Mouse (Mus musculus) layer of hippocampus, postnatal 14 days (tissue): Measurements from ENCODE around the gene Doc2g. TPM values are rescaled to one million over a fixed set of nuclear protein-coding genes. Genes with fewer than 3 reads are reported as not detected.
"Not testable (repeated sequence)": the region's sequence is repeated elsewhere in the genome, so short reads cannot be mapped to it uniquely, and the experiment has no call there.

ENCODE experiments used
- DNase-seq, 2 experiments: peaks; one replicate each; pipeline ENCODE4 v3.0.0; 2021 to 2022; ENCODE audit warnings: low spot score in 2 of 2, mixed read lengths in 1 of 2
- total RNA-seq, 2 experiments: library from RNA; stranded (reverse); gene quantifications; 2 replicates each; pipeline ENCODE4 v1.2.3; 2021

Gene Doc2g
- total RNA-seq, 2 experiments from 2014 or later, result 2.3 to 3.0 TPM

- no peak for DNase-seq
Observed at GRCm38 (mm10) chr19:4014802-4015201, 11.7 kb downstream of the Doc2g start.

DNA sequence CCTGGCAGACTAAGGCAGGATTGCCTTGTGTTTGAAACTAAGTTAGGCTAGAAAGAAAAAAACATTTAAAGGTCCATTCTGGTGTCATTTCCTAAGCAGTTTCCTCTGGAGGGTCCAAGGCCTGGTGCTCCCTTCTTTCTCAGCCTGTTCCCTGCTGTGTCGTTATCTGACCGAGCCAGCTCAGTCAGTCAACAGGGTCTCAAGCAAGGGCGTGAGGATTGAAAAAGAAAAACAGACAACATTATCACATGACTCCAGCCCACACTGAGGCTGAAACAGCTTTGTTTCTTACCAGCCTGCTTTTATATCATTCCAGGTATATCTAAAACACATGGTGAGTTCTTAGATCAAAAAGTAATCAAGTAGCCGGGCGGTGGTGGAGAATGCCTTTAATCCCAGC is 12.5 kb downstream of the Doc2g start:
- DNase-seq, result no peak

GRCm38 (mm10) chr19:4017921-4018587 is 14.9 kb downstream of the Doc2g start:
- DNase-seq, result no peak

DNA sequence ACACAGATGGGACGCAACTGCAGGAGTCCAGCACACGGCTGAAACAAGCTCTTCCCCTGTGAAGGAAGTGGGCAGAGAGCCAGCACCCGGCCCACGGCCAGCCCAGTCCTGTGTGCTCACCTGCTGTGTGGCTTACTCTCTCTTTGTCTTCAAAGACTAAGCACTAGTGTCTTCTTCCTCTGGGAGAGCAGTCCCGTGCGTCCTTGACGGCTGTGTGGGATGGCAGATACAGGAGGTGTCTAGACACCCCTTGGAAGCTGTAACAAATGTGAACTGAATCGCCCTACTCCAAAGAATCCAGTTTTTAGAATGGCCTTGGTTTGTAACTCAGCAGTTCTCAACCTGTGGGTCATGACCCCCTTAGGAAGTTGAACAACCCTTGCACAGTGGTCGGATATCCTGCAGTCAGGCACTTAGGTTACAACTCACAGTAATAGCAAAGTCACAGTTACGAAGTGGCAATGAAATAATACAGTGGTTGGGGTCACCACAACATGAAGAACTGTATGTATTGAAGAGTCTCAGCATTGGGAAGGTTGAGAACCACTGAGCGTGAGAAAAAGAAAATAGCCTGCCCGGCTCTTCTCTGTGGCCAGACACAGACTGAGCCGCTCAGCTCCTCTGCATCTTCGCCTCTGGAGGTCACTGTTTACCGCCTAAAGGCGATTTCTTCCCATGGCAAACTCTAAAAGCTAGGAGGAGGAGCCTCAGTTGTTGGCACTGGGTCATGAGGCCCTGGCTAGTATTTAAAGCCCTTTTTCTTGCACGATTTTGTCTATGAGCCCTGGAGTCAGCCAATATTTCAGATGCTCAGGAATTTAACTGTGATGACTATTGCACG is 15.8 kb downstream of the Doc2g start:
- DNase-seq, result peak; percentile 73 to 86

- DNase-seq, result no peak
Observed at GRCm38 (mm10) chr19:4023185-4023584, 20.1 kb downstream of the Doc2g start.

GRCm38 (mm10) chr19:4027576-4027975 is 24.5 kb downstream of the Doc2g start:
- DNase-seq, result no peak

- DNase-seq, result no peak
Observed at GRCm38 (mm10) chr19:4032668-4033067, 29.6 kb downstream of the Doc2g start.

GRCm38 (mm10) chr19:4033298-4033697 is 30.2 kb downstream of the Doc2g start:
- DNase-seq, result no peak

- no peak for DNase-seq
Observed at GRCm38 (mm10) chr19:4033742-4034141, 30.6 kb downstream of the Doc2g start.

- no peak for DNase-seq
Observed at GRCm38 (mm10) chr19:4036327-4037045, 33.4 kb downstream of the Doc2g start.

- DNase-seq, result not testable (repeated sequence)
Observed at GRCm38 (mm10) chr19:4037154-4037787, 34.2 kb downstream of the Doc2g start.

- peak; percentile 83 to 85 for DNase-seq
Observed at GRCm38 (mm10) chr19:4037788-4038232, 34.7 kb downstream of the Doc2g start, which contains the start of gene Gstp1. Gstp1 (minus strand) TSS chr19:4037985.

DNA sequence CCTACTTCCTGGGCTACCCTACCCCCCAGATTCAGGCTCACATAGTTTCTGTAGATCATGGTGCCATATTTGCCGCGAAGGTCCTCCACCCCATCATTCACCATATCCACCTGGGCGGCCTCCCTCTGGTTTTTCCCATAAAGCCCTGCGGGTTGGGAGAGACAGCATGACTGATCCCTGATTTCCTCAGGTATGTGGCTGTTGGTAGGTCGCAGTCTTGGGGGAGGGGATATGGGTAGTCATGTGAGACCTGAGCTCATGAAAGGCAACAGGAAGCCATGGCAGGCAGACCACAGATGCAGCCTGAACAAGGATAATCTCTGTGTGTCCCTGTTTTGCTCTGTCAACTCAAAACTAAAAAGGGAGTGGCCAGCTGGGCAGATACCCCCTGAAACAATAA is 37.8 kb downstream of the Doc2g start:
- DNase-seq, result not testable (repeated sequence)

GRCm38 (mm10) chr19:4041500-4041899 is 38.4 kb downstream of the Doc2g start:
- DNase-seq, result not testable (repeated sequence)

- DNase-seq, result no peak
Observed at GRCm38 (mm10) chr19:4042124-4042523, 39.0 kb downstream of the Doc2g start.

DNA sequence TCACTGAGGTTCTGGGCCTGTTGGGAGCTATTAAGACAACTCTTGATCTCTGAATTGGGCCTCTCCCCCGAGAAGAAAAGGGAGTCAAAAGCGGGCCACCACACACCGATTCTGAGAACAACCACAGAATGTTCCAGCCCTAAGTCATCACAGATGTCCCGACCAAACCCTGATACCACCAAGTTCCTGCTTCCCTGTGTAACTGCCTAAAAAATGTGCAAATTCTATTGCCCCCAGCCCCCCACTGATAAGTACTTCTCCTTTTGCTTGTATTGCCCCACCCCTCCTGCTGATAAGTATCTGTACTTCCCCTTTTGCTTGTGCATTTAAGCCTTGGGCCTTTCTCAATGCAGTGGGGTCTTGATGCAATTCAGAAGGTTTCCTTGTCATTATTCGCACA is 41.0 kb downstream of the Doc2g start:
- not testable (repeated sequence) for DNase-seq

DNA sequence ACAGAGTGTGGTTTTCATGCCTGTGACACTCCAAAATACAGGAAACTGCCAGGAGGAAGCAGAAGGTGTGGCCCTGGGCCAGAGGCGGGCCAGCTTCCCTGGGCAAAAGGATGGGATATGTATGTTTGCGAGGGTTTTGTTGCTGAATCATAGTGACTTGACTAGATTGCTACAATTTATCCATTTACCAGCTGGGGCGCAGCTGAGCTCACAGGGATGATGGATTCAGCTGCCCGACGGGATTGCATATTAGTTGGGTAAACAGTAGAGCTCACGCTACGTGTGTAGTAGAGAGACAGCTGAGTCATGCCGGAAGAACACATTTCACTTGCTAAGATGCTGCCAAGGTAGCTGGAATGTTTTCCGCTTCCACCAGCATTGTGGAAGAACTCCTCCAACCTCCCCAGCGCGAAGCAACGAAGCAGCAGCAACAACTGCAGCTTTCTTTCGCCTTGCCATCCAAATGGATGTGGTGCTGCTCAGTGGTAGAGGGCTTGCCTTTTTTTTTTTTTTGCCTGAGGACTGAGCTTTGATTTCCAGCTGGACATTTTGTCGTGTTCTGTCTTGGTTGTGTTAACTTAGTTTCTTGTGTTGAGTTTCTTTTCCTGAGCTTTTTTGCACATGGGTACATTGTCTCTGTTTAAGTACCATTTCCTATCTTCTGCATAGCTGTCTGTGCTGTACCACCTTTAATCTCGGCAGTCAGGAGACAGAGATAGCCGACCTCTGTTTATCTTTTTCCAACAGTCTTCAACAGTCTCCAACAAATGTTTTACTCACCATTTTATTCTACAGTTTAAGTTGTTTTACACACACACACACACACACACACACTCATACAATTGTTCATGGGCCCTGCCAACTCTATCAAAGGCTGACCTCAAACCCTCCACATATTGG is 43.1 kb downstream of the Doc2g start, which contains the start of gene Gstp2:
TSS of gene Gstp2 (minus strand) at position 58 of the 900 bp plus-strand sequence.
- DNase-seq, result peak; percentile 80 to 81

- DNase-seq, result no peak
Observed at GRCm38 (mm10) chr19:4046866-4047254, 43.7 kb downstream of the Doc2g start.

DNA sequence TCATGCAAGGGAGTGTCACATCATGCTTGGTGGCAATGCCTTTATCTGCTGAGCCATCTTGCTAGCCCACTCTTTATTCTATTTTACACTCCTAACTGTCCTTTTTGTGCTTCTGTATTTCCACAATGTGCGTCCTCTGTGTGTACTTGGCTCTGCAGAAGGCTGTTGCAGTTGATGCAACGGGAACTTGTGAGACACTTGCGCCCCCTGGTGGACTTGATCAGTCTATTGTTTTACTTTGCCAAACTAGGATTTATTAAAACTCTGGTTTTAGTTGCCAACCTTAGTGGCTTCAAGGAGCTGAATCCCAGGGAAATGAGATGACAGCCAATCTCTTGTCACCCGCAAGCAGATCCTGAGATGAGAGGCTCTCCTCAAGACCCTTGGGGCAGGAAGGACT is 44.7 kb downstream of the Doc2g start:
- peak; percentile 49 to 77 for DNase-seq

- DNase-seq, result not testable (repeated sequence)
Observed at GRCm38 (mm10) chr19:4049069-4049468, 46.0 kb downstream of the Doc2g start.
